Mouse (Mus musculus): ENCODE measurements at regions not wholly inside any gene's neighbourhood (a gene's known extent, or its start where the extent isn't known, plus 50 kb on each side); places are given as distances from the start of the nearest gene placed in this dataset.
"Not testable (repeated sequence)": the region's sequence is repeated elsewhere in the genome, so short reads cannot be mapped to it uniquely, and the experiment has no call there.

DNA sequence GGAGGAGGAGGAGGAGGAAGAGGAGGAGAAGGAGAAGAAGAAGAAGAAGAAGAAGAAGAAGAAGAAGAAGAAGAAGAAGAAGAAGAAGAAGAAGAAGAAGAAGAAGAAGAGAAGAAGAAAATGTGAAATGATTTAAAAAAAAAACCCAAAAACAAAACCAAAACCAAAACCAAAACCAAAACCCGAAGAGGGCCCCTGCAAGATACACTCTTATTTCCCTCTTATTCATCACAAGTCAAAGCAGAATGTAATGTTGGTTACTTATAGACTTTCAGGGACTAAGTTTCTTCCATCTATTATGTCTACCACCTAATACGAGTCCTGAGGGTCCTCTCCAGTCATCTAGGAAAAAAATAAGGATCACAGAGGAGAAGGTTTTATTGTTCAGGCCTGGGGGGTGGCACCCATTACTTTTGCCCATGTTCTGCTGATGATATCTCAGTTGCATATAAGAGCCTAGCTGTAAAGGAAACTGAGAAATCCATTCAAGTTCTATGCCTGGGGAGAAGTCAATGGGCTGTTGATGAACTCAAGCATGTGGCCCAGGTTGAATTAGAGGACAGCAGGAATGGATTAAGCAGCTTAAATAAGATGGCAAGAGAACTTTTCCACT lies 118.0 kb downstream of the Gm5426 start:
- peak; percentile 68 for ATAC-seq

DNA sequence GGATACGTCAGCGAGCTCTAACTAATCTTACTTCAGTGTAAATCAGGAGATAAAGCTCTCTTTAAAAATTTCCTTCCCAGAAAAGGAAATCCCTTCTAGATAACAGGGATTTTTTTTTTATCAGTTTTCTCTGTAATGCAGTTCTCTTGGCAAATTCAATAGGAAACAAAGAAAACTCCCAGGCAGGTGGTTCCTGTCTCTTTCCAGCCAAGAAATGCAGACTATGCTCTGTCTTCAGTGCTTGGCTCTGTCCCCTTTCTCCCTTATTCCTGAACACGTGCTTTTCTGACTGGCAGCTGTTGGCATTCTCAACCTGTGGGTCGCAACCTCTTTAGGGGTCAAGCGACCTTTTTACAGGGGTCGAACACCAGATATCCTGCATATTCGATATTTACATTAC lies 121.5 kb downstream of the Gm5426 start:
- no peak for ATAC-seq

DNA sequence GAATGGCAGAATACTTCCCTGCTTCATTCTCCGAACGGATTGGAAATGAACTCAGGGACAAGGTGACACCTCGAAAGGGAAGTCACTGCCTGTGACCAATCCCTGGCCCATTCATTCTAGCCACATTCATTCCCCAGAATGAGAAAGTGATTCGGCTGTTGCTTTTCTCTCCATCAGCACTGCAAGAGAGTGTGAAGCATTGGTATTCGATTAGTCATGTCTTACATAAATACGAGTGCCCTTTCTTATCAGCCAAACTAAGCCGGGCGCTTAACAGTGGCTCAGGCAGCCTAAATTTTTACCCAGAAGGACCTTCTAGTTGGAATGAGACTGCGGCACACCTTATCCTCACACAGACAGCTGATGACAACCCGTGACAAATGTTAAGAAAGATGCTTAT lies 122.8 kb downstream of the Gm5426 start:
- no peak for ATAC-seq

DNA sequence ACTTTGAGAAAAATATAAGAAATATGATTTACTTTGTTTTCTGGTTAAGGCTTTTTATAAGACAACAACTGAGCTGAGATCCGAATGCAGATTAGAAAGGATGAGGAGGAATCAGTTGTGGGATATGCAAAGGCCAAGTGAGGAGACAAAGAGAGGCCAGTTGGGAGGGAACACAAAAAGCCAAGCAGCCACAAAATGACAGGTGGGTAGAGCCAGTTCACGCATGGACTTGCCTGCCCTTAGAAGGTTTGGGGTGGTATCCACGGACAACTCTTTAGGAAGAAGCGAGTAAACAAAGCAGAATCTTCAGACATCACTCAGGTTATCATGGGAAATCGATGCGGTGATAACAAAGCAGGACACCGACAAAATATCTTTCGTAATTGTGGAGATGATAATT lies 123.2 kb downstream of the Gm5426 start:
- ATAC-seq: no peak

DNA sequence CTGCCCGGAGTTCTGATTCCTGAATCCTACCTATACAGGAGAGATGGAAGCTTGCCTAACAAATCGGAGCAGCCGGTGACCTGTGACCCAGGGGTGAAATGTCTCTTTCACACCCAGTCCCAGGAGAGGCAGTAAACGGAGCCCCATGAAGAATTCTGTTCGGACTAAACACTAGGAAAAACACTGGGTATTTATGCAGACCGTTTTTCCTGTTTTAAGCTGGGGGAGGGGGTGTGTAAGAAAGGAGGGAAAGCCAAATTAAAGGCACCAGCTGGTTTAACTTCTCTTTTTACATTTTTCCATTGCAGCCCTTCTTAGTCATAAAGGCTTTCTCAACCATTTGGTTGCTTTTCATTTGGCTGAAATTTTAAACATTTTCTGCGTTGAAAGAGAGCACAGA lies 127.1 kb downstream of the Gm5426 start:
- ATAC-seq: no peak

DNA sequence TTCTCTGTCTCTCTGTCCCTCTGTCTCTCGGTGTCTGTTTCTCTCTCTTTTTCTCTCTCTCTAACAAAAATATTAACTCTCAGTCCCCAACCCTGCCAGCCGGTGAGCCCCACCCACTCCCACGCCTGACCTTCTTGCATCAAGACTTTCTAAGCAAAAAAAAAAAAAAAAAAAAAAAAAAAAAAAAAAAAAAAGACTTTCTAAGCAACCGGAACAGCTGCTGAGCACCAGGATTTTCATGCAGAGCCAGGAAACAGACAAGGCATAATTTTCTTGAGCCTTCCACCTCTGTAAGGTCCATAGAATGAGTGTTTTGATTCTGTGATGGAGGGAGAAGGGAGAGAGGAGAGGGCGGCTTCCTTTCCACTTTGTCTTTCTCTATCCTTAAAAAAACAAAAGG lies 128.0 kb downstream of the Gm5426 start:
- ATAC-seq: peak; percentile 53

DNA sequence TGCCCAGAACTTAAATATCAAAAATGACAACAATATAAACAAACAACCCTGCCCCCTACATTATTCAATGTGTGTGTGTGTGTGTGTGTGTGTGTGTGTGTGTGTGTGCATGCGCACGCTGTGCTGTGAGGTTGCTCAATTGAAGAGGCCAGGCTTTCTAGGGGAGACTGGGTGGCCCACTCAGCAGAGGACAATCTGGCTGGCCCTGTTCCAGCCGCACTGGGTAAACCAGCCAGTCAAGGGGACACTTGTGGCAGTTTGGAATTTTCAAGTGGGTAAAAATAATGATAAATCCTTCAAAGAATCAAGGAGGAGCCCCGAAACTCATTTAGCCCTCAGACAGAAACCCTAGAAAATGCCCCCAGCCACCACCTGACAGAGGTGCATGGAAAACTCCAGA lies 128.5 kb downstream of the Gm5426 start:
- ATAC-seq: no peak

DNA sequence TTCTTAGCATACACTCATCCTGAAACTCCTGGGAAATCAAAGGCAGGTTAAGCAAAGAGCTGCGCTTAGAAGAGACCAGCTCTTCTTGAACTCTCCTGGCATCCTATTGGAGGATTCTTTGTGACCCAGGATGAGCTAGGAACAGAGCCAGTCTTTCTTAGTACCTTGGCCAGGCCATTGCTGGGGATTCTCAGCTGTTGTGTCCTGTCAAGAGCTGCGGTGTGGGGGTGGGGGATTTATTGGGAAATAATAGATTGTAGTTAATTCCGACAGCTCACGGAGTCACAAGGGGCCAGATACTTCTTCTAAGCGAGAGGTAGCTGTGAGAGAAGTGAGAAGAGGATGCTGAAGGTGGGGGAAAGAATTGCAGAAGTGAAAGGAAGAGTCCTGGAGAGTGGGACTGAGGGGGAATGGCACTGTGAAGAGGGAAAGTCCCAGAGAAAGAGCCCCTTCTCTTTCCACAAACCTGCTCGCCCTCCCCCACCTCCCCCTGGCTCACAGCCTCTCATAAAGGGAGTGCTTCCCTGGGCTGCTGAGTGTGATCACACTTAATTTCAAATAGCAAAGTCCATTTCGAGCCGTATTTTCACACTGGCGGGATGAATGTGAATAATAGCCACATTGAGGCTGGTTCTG lies 129.8 kb downstream of the Gm5426 start:
- no peak for ATAC-seq

DNA sequence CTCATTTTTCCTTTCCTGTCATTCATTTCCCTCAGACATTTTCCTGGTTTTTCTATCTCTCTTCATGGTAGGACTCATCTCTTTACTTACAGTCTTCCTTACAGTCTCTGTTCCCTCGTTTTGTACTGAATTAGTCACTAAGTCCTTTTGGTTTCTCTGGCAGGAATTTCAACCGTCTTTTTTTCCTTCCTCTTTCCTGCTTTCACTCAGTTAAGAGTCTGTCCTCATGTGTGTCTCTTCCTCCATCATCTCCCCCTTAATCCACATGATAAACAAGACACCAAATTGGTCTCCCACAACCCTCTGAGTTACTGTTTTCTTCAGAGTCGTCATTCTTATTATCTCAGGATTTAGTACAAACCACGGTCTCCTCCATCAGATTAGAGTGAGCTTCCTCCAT lies 131.2 kb downstream of the Gm5426 start:
- ATAC-seq: no peak

DNA sequence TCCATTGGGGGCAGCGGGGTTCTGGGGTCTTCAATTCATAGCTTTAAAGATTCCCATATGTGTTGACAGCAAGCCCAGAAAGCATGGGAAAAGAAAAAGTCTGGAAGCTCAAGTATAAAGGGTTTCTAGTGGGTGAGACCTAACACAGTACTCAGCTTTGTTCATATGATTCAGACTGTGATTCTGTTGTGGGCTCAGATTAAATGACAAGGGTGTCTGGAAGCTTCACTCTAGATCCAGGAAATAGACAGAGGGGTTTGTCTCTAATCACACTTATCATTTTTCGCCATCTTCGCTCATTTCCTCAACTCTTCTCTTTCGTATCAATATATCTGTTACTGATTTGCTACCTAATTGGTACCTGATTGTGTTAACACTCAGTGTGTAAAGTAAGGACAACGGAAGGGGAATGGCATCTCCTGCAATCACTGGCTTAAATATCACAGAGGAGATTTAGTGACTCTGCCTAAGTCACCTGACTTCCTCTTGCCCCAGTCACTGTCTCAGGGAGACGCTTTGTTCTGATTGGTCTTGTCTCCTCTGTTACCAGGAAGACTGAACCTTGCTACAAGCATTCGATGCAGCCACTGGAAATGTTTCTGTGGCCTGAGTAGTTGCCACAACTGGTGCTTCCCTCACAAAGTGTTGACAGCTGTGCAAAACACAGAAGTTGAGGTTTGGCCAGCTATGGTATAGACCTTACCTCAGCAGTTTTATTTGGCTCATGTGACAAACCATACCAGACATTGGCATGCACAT lies 137.4 kb downstream of the Gm5426 start:
- peak; percentile 98 for ATAC-seq

DNA sequence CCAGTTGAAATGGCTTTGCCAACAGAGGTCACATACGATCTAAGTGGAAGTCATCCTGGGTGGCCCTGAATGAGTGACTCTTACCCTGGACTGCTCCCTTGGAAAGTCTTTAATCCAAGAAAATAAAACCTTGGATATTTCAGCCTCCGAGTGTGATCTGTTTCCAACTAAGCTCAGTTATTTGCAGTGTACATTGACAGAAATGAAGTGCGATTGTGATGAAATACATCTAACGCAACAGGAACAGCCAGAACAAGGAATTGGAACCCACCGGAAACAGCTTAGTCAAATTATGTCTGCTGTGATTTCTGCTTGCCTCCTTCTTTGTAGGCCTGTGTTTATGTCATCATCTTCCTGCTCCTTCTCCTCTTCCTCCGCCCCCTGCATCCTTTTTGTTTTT lies 143.7 kb downstream of the Gm5426 start:
- no peak for ATAC-seq

DNA sequence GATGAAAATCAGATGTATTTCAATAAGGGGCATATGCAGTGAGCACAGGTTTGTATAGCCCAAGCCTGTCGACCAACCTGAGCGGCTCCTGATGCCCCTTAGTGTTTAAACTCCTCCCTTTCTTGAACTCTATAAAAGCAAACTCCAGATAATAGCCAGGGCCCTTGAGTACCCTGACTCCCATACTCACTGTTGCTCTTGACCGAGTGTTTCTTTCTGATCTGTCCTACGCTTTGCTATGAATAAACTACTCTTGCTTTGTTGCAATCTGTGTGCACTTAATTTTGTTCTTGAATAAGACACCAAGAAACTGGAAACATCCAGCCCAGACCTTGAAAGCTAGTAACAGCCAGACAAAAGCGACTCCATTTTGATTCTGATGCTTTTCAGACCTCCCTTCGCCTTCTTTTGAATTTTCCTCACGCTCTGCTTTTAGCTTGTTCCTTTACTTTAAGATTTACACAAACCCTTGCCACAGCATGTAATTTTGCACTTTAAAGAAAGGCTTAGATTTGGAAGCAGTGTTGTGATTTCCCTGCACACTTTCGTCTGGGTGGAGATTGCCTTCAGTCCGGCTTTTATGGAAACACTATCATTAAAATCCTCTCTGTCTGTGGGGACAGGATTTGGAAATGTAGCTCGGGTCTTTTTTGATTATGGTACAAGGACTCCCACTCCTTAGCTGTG lies 149.1 kb downstream of the Gm5426 start:
- ATAC-seq: no peak

DNA sequence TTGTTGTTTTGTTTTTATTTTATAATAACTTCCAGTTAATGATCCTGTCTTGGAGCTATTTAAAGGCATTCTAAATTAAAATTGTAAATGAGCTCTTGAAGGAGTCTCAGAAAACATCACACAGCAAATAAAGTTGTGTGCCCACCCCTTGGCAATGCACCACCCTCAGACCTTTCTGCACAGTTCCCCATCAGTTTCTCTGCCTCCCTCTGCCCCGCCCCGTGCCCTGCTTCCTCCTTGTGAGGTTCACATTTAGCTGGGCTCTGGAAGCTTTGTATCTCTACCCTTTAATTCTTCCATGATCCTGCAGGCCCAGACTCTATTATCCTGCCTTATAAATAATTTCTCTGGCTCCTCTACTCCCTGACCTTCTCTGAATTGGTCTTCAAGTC lies 149.7 kb downstream of the Gm5426 start:
- ATAC-seq: no peak

DNA sequence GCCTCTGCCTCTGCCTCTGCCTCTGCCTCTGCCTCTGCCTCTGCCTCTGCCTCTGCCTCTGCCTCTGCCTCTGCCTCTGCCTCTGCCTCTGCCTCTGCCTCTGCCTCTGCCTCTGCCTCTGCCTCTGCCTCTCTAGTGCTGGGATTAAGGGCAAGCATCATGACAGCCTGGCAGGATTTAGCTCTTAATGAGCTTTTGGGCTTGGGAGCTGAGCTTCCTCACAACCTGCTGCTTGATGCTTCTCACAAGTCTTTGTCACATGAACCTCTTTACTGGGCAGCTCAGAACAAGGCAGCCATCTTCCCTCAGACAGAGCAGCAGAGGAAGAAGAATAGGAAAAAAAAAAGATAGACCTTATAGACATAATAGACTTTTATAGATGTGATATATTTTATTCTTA lies 152.6 kb downstream of the Gm5426 start:
- not testable (repeated sequence) for ATAC-seq

DNA sequence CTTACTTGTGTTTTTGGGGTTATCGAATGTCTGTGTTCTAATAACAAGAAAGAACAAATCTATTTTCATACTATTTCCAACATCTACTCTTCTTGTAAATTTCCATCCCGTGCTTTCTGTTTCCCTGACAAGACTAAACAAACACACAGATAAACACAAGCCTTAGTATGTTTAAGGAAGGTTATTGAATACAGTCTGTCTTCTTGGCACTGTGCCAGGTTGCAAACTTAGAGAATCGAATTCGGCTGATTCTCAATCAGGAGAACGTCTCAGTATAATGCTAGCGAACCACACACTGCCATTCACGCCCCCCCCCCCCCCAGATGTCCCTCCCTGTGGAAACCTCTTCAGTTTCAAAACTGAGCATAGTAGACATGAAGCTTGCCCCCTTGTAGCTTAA lies 157.2 kb downstream of the Gm5426 start:
- no peak for ATAC-seq

DNA sequence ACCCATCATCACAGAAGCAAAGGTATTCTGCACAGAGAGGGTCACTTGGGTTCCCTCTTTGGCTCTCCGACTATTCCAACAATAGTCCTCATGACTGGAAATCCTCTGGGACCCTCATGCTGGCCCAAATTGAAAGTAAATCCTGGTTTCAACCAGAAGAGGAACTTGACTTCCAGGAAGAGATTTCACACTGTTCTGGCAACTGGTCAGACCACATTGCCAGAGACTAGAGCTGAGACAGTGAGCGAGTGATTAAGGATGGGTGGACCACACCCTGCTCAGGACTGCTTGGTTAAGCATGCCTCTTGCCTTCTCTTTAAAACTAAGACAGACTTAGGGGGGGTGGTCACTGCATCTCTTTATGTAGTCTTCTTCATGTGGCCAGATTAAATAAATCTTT lies 158.3 kb downstream of the Gm5426 start:
- no peak for ATAC-seq

DNA sequence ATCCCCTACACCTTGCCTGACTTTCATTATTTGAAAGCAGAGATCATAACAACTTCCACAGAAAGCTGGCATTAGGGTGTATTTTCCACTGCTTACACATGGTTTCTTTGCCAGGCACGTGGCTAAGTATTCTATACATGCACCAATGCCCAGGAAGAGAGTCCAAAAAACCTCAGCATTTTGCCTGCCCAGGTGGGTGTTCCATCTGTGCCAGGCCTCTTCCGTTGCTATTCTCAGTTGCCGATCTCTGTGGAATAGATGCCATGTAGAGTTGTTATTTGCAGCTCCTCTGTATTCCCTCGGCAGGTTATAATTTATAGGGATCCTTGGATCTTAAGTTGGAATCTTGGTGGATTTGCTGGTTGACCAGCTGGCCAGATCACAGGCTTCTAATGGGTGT lies 161.3 kb downstream of the Gm5426 start:
- ATAC-seq: no peak

DNA sequence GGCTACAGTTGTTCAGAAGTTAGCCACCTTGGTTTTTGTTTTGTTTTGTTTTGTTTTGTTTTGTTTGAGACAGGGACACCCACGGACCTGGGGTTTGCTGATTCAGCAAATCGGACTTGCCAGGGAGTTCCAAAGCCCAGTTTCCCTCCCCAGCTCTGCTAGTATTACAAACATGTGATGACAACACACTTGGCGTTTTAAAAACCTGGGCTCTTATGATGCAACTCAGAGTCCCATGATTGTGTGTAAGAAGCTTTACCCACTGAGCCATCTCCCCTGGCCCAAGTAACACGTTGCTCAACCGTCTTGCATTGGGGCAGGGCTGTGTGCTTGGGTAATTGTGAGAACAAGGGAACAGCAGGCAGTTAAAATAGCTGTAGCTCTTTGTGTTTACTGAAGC lies 162.2 kb downstream of the Gm5426 start:
- ATAC-seq: no peak

DNA sequence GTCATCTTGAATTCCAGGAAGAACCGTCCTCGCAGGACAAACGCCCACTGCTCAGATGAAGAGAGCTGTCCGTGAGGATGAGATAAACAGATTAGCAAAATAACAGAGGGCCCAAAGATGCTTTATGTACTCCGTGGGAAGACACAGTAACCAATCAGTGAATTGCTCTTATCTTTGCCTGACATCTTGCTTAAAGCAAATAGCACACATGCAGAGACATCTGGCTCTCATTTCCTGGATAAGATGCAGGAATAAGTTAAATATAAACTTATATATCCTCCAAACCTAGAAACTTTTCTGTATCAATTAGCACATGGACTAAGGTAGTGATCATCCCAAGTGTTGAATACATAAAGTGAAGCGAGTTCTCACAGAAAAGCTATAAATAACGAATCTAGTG lies 169.3 kb downstream of the Gm5426 start:
- ATAC-seq: no peak

DNA sequence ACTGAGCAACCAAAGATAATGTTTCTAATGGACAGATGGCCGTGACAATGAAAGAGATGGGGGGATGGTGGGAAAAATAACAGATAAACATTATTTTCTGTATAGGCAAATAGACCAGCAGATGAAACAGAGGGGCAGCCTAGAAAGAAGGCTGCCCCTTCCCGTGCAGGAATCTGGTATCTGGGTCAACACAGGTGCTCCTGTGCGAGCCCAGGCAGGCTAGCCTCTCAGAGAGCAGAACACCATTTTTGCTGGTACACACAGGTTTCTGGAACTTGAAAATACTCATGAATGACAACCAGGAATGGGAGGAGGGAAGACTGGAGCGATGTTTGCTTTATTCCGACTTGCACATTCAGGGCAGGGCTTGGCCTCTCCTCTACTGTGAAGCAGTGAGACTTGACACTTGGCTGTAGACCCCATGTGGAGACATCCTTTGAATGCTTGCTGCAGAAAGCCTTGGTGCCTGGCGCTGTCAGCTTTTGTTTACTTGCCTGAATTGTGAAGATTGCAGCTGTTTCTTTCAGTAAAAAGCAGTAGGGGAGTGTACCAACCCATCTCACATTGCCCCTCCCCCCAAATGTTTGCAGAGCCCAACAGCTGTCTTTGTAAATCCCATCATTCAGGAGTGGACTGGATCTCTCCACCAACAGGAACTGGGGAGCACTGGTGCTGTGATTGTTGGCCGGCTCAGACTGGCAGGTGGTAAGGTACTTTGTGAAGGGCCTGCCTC lies 172.5 kb downstream of the Gm5426 start:
- ATAC-seq: no peak

DNA sequence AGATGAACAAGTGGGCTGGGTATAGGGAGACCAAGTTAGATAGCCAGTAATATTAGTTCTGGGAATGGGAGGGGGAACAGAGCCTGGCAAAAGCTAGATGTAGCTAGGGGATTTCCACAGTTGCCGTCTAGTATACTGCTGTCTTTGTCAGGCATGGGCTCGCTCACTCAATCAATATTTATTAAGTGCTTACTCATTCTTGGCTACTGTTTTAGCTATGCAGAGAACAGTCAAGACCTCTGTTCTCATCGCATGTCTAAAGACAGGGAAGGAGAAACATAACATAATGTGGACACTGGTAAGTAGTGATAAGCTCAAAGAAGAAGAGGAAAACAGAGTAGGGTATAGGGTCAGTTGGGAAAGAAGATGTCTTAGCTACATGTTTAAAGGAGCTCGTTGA lies 173.4 kb downstream of the Gm5426 start:
- ATAC-seq: no peak

DNA sequence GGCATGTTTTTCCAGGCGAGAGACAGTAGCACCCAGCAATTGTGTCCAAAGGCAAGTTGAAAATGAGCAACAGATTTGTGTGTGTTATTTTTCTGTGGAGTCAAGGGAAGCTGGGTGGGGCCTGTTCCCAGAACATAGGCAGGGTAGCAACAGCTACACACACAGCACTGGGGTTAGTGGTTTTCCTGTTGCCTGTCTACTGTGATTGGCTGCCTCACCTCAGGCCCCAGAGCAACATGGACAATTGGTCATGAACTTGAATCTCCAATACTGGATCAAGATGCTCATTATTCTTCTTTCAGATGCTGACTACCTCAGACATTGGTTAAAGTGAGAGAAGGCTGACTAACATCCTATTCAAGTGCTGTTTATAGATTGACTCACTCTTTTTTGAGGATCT lies 188.9 kb downstream of the Gm5426 start:
- ATAC-seq: peak; percentile 84
